Mouse (Mus musculus) liver, postnatal 0 days (tissue): ENCODE results near the gene Ptcd2.

Source experiments
- CTCF ChIP-seq: sonication (generic); IDR thresholded peaks from 2 replicates; pipeline ENCODE4 v1.5.1; 2016; ENCODE audit warnings: antibody characterized with exemption, low read depth
- EP300 ChIP-seq: IDR thresholded peaks from 2 replicates; pipeline ENCODE4 v1.6.1; 2016; ENCODE audit warnings: antibody characterized with exemption, low read depth, mild to moderate bottlenecking

- no peak for TF ChIP-seq CTCF
- no peak for TF ChIP-seq EP300
Observed at GRCm38 (mm10) chr13:99378223-99378622, 33.7 kb upstream of the Ptcd2 start.
